Mouse (Mus musculus) kidney, embryonic 14.5 days (tissue): ENCODE data around the gene Rnf168. TPM values are rescaled to one million over a fixed set of nuclear protein-coding genes. Genes with fewer than 3 reads are reported as not detected.

ENCODE experiments used
- ATAC-seq: fragments of 200-750 bp; cut with Nextera tagmentation; 2 replicates; pipeline ENCODE4 v1.8.0; 2017; ENCODE audit warnings: moderate number of reproducible peaks, mild to moderate bottlenecking, moderate TSS enrichment, moderate library complexity; ENCODE audit not compliant: low FRiP score, low TSS enrichment
- H3K27ac ChIP-seq: fragments of 300-500 bp; sonication (generic); 2 replicates; pipeline ENCODE4 v1.5.1; 2014; ENCODE audit warnings: low read depth, mild to moderate bottlenecking, low read length, moderate library complexity, mixed read lengths
- H3K27me3 ChIP-seq: fragments of 300-500 bp; sonication (generic); 2 replicates; pipeline ENCODE4 v1.6.1; 2014; ENCODE audit warnings: mild to moderate bottlenecking, low read length; ENCODE audit not compliant: control insufficient read depth, insufficient read depth
- H3K36me3 ChIP-seq: fragments of 300-500 bp; sonication (generic); 2 replicates; pipeline ENCODE4 v1.6.1; 2014; ENCODE audit warnings: low read length, mixed read lengths; ENCODE audit not compliant: control insufficient read depth, insufficient read depth
- H3K4me1 ChIP-seq: fragments of 300-500 bp; sonication (generic); 2 replicates; pipeline ENCODE4 v1.6.1; 2014; ENCODE audit warnings: low read length, mixed read lengths; ENCODE audit not compliant: control insufficient read depth, insufficient read depth
- H3K4me2 ChIP-seq: fragments of 300-500 bp; sonication (generic); replicated peaks from 2 replicates; pipeline ENCODE4 v1.6.1; 2014; ENCODE audit warnings: low read depth, mild to moderate bottlenecking, low read length
- H3K4me3 ChIP-seq: fragments of 300-500 bp; sonication (generic); 2 replicates; pipeline ENCODE4 v1.5.1; 2014; ENCODE audit warnings: mild to moderate bottlenecking, low read length
- H3K9ac ChIP-seq: fragments of 300-500 bp; sonication (generic); 2 replicates; pipeline ENCODE4 v1.6.1; 2014; ENCODE audit warnings: low read depth, mild to moderate bottlenecking, low read length, moderate library complexity
- H3K9me3 ChIP-seq: fragments of 300-500 bp; sonication (generic); 2 replicates; pipeline ENCODE4 v1.6.1; 2016; ENCODE audit warnings: low read length; ENCODE audit not compliant: control insufficient read depth
- WGBS: fragments of 180-500 bp; shearing (Covaris S2); extraction: QIAGEN DNeasy Blood & Tissue Kit; methylation state at CpG from one replicate; pipeline ENCODE4 v1.1.7; 2014; 5-methylcytosine and 5-hydroxymethylcytosine counted together
- polyA plus RNA-seq: library from polyadenylated mRNA; unstranded; fragments of >200 nt; fragmentation: Nextera tagmentation; extraction: Ambion mirVana; gene quantifications from 2 replicates; pipeline ENCODE4 v1.2.1, GENCODE M21; 2014

Rnf168 gene
- polyA plus RNA-seq, 1 experiment from 2014 or later: 32.6 TPM

- Histone ChIP-seq H3K4me2 (no peak overlapping the region), H3K27me3 (no peaks in the 10 kb centered on the region), H3K9ac (no peak overlapping the region), H3K27ac (no peak overlapping the region), H3K4me3 (no peak overlapping the region), H3K9me3 (no peaks in the 10 kb centered on the region), H3K4me1 (no peaks in the 10 kb centered on the region), H3K36me3 (peaks cover 22% of the 10 kb centered on the region)
- WGBS: 42% methylated on average over 1 of the region's 1 CpGs
- ATAC-seq: no peak
These were observed 25.8 kb downstream of the Rnf168 start for GRCm38 (mm10) chr16:32303046-32303445.

- H3K4me3 ChIP-seq: no peak overlapping the region
- H3K9ac ChIP-seq: no peak overlapping the region
- no peak for ATAC-seq
- H3K9me3 ChIP-seq: no peaks in the 10 kb centered on the region
- 96% methylated on average over 7 of the region's 7 CpGs for WGBS
- H3K4me1 ChIP-seq: no peaks in the 10 kb centered on the region
- H3K27me3 ChIP-seq: no peaks in the 10 kb centered on the region
- peaks cover 14% of the 10 kb centered on the region for H3K36me3 ChIP-seq
- H3K4me2 ChIP-seq: no peak overlapping the region
- no peak overlapping the region for H3K27ac ChIP-seq
These were observed 26.6 kb downstream of the Rnf168 start for GRCm38 (mm10) chr16:32303886-32304285.

GRCm38 (mm10) chr16:32311970-32312369 lies 34.7 kb downstream of the Rnf168 start:
- Histone ChIP-seq H3K4me1 (no peaks in the 10 kb centered on the region), H3K9me3 (no peaks in the 10 kb centered on the region), H3K4me3 (no peak overlapping the region), H3K9ac (no peak overlapping the region), H3K27me3 (no peaks in the 10 kb centered on the region), H3K4me2 (no peak overlapping the region), H3K36me3 (no peaks in the 10 kb centered on the region), H3K27ac (no peak overlapping the region)
- ATAC-seq: no peak
- 70% methylated on average over 4 of the region's 4 CpGs for WGBS

GRCm38 (mm10) chr16:32312386-32312785 lies 35.1 kb downstream of the Rnf168 start:
- no peak overlapping the region for H3K4me2 ChIP-seq
- no peak overlapping the region for H3K27ac ChIP-seq
- no peaks in the 10 kb centered on the region for H3K9me3 ChIP-seq
- WGBS: 32% methylated on average over 5 of the region's 5 CpGs
- H3K36me3 ChIP-seq: no peaks in the 10 kb centered on the region
- no peaks in the 10 kb centered on the region for H3K27me3 ChIP-seq
- H3K9ac ChIP-seq: no peak overlapping the region
- H3K4me3 ChIP-seq: no peak overlapping the region
- no peaks in the 10 kb centered on the region for H3K4me1 ChIP-seq
- ATAC-seq: no peak

- H3K9ac ChIP-seq: no peak overlapping the region
- no peak overlapping the region for H3K27ac ChIP-seq
- WGBS: 59% methylated on average over 4 of the region's 4 CpGs
- no peaks in the 10 kb centered on the region for H3K36me3 ChIP-seq
- H3K4me1 ChIP-seq: no peaks in the 10 kb centered on the region
- H3K4me3 ChIP-seq: no peak overlapping the region
- no peaks in the 10 kb centered on the region for H3K9me3 ChIP-seq
- H3K27me3 ChIP-seq: no peaks in the 10 kb centered on the region
- no peak overlapping the region for H3K4me2 ChIP-seq
- no peak for ATAC-seq
These were observed 35.6 kb downstream of the Rnf168 start for GRCm38 (mm10) chr16:32312859-32313258.

- WGBS: 51% methylated on average over 2 of the region's 2 CpGs
- Histone ChIP-seq H3K4me1 (no peaks in the 10 kb centered on the region), H3K27me3 (no peaks in the 10 kb centered on the region), H3K36me3 (no peaks in the 10 kb centered on the region), H3K4me3 (no peak overlapping the region), H3K27ac (no peak overlapping the region), H3K4me2 (no peak overlapping the region), H3K9ac (no peak overlapping the region), H3K9me3 (no peaks in the 10 kb centered on the region)
- no peak for ATAC-seq
These were observed 39.3 kb downstream of the Rnf168 start for GRCm38 (mm10) chr16:32316601-32317000.

- no peak overlapping the region for H3K4me3 ChIP-seq
- no peaks in the 10 kb centered on the region for H3K9me3 ChIP-seq
- H3K27ac ChIP-seq: no peak overlapping the region
- ATAC-seq: no peak
- H3K27me3 ChIP-seq: no peaks in the 10 kb centered on the region
- no peaks in the 10 kb centered on the region for H3K4me1 ChIP-seq
- WGBS: 28% methylated on average over 7 of the region's 7 CpGs
- no peaks in the 10 kb centered on the region for H3K36me3 ChIP-seq
- H3K4me2 ChIP-seq: no peak overlapping the region
- H3K9ac ChIP-seq: no peak overlapping the region
These were observed 46.7 kb downstream of the Rnf168 start for GRCm38 (mm10) chr16:32323953-32324352.

- H3K27me3 ChIP-seq: no peaks in the 10 kb centered on the region
- H3K4me2 ChIP-seq: peak overlapping the region; percentile 39
- H3K4me3 ChIP-seq: peak overlapping the region; percentile 80
- no peak for ATAC-seq
- H3K9me3 ChIP-seq: no peaks in the 10 kb centered on the region
- no peak overlapping the region; the same call in 1 of the 2 replicates for H3K27ac ChIP-seq
- H3K4me1 ChIP-seq: peaks cover 4% of the 10 kb centered on the region; the same call in 1 of the 2 replicates
- WGBS: 45% methylated on average over 9 of the region's 9 CpGs
- H3K9ac ChIP-seq: no peak overlapping the region
- H3K36me3 ChIP-seq: no peaks in the 10 kb centered on the region
These were observed 53.8 kb downstream of the Rnf168 start for GRCm38 (mm10) chr16:32330876-32331670.

GRCm38 (mm10) chr16:32332040-32332555 lies 54.8 kb downstream of the Rnf168 start, which contains the start of gene Ubxn7:
Gene Ubxn7 (plus strand): TSS chr16:32332257.
- peak within 1 kb of the TSS; percentile 96 for H3K27ac ChIP-seq

More at GRCm38 (mm10) chr16:32332040-32332555, 54.8 kb downstream of the Rnf168 start, which contains the start of gene Ubxn7:
- no peaks in the 10 kb centered on the region for H3K9me3 ChIP-seq
- under 1% methylated on average over 49 of the region's 52 CpGs for WGBS
- ATAC-seq: peak; percentile 95
- no peaks in the 10 kb centered on the region for H3K36me3 ChIP-seq
- H3K4me2 ChIP-seq: peak within 1 kb of the TSS; percentile 39
- no peaks in the 10 kb centered on the region for H3K27me3 ChIP-seq
- H3K4me1 ChIP-seq: peaks cover 4% of the 10 kb centered on the region; the same call in 1 of the 2 replicates
- H3K4me3 ChIP-seq: peak within 1 kb of the TSS; percentile 80
- H3K9ac ChIP-seq: peak within 1 kb of the TSS; percentile 97
